In genomic region chr1:136725242-136725641, GRCm38 (mm10) we compare ENCODE assay signal across 30 mouse cellular contexts.
DNase-seq lines count a peak whose midpoint lies in the region; ATAC-seq and TF ChIP-seq lines count a peak whose summit lies in the region.
"Had no signal": no experiment of that assay in that cellular context is flagged by ENCODE, and none has a peak within 500 bp of the region (broad histone marks: within the 10 kb centered on the region; RNA-seq: fewer than 3 reads in every experiment).

No protein-coding gene starts in this region.

- no peak overlapping the region for H3K4me2 ChIP-seq in lung, embryonic 14.5 days
- no peak overlapping the region for H3K4me2 ChIP-seq in midbrain, embryonic 11.5 days
- H3K4me2 ChIP-seq in embryonic facial prominence, embryonic 15.5 days (replicated peaks) = no peak overlapping the region
- H3K4me2 ChIP-seq: embryonic facial prominence, embryonic 12.5 days; intestine, embryonic 15.5 days; neural tube, embryonic 12.5 days had no signal

- H3K4me3 ChIP-seq in lung, embryonic 14.5 days (ENCODE audit: low read depth, low read length) = no peak overlapping the region
- no peak overlapping the region for H3K4me3 ChIP-seq in midbrain, embryonic 11.5 days (ENCODE audit: low read depth, low read length)
- no peak overlapping the region for H3K4me3 ChIP-seq in midbrain, embryonic 10.5 days
- no peak overlapping the region for H3K4me3 ChIP-seq in embryonic facial prominence, embryonic 15.5 days (replicated peaks)
- H3K4me3 ChIP-seq: embryonic facial prominence, embryonic 12.5 days; erythroblast, embryonic 14.5 days; intestine, embryonic 15.5 days; neural tube, embryonic 12.5 days had no signal

- no peak for TF ChIP-seq CTCF in lung, embryonic 14.5 days (IDR thresholded peaks at IDR 0.05; ENCODE audit: low read depth)

- no peaks in the 10 kb centered on the region for H3K36me3 ChIP-seq in lung, embryonic 14.5 days (ENCODE audit: insufficient read depth)
- H3K36me3 ChIP-seq in midbrain, embryonic 11.5 days (ENCODE audit: control insufficient read depth, insufficient read depth, low read length) = no peaks in the 10 kb centered on the region
- H3K36me3 ChIP-seq in midbrain, embryonic 10.5 days = no peaks in the 10 kb centered on the region
- no peaks in the 10 kb centered on the region for H3K36me3 ChIP-seq in embryonic facial prominence, embryonic 15.5 days
- H3K36me3 ChIP-seq: embryonic facial prominence, embryonic 12.5 days; intestine, embryonic 15.5 days; neural tube, embryonic 12.5 days had no signal

- ATAC-seq in lung, embryonic 14.5 days (ENCODE audit: insufficient read depth) = peak; percentile 60; the same call in 1 of the 2 replicates
- no peak for ATAC-seq in midbrain, embryonic 11.5 days (ENCODE audit: low FRiP score)
- peak; percentile 77; the same call in 1 of the 2 replicates for ATAC-seq in embryonic facial prominence, embryonic 15.5 days (ENCODE audit: insufficient number of reproducible peaks, low FRiP score, low TSS enrichment, low read depth)
- ATAC-seq: forebrain, embryonic 16.5 days; hindbrain, postnatal 0 days; intestine, embryonic 15.5 days; midbrain, embryonic 16.5 days had no signal

- peak; percentile 42 for DNase-seq in lung, embryonic 14.5 days
- DNase-seq in lung, postnatal 10 days = no peak
- peak; percentile 47 for DNase-seq in midbrain, embryonic 11.5 days (ENCODE audit: low spot score, missing footprints)
- no peak for DNase-seq in midbrain, embryonic 10.5 days (ENCODE audit: low spot score)
- no peak for DNase-seq in testis, postnatal 14 days (ENCODE audit: low spot score)
- DNase-seq: adrenal gland, postnatal 10 days; B cell, adult 2 months; cerebellum, adult 11 months; cerebellum, adult 9-10 months; cerebellum, postnatal 36 days; gastrocnemius, postnatal 10 days; heart, postnatal 14 days; kidney, adult 2 months; kidney, postnatal 36 days; liver; right cerebral cortex, postnatal 4 days; thymus, adult 2 months; thymus, postnatal 4 days had no signal

- H3K27ac ChIP-seq in lung, embryonic 14.5 days (ENCODE audit: low read depth) = no peak overlapping the region
- H3K27ac ChIP-seq in midbrain, embryonic 11.5 days (ENCODE audit: low read depth, low read length) = no peak overlapping the region
- no peak overlapping the region for H3K27ac ChIP-seq in midbrain, embryonic 10.5 days (replicated peaks)
- no peak overlapping the region for H3K27ac ChIP-seq in embryonic facial prominence, embryonic 15.5 days (replicated peaks)
- H3K27ac ChIP-seq: embryonic facial prominence, embryonic 12.5 days; hindbrain, postnatal 0 days; intestine, embryonic 15.5 days; liver, embryonic 14.5 days; macrophage; neural tube, embryonic 12.5 days; stomach, postnatal 0 days had no signal

- no peaks in the 10 kb centered on the region for H3K4me1 ChIP-seq in lung, embryonic 14.5 days (ENCODE audit: insufficient read depth)
- H3K4me1 ChIP-seq in midbrain, embryonic 11.5 days (ENCODE audit: control insufficient read depth, insufficient read depth, low read length) = peaks cover 8% of the 10 kb centered on the region
- H3K4me1 ChIP-seq in midbrain, embryonic 10.5 days = peaks cover 17% of the 10 kb centered on the region
- no peaks in the 10 kb centered on the region for H3K4me1 ChIP-seq in embryonic facial prominence, embryonic 15.5 days
- H3K4me1 ChIP-seq: embryonic facial prominence, embryonic 12.5 days had no signal

- 20% methylated on average over 4 of the region's 4 CpGs for WGBS in lung, embryonic 14.5 days
- 77% methylated on average over 4 of the region's 4 CpGs for WGBS in midbrain, embryonic 11.5 days
- 73% methylated on average over 4 of the region's 4 CpGs for WGBS in midbrain, embryonic 10.5 days
- 41% methylated on average over 4 of the region's 4 CpGs for WGBS in embryonic facial prominence, embryonic 15.5 days

- H3K27me3 ChIP-seq in lung, embryonic 14.5 days (ENCODE audit: insufficient read depth, low read length) = no peaks in the 10 kb centered on the region
- H3K27me3 ChIP-seq in midbrain, embryonic 11.5 days (ENCODE audit: control insufficient read depth, insufficient read depth, low read length) = no peaks in the 10 kb centered on the region
- H3K27me3 ChIP-seq in midbrain, embryonic 10.5 days (ENCODE audit: low read depth, poor library complexity, severe bottlenecking) = no peaks in the 10 kb centered on the region
- no peaks in the 10 kb centered on the region for H3K27me3 ChIP-seq in embryonic facial prominence, embryonic 15.5 days
- H3K27me3 ChIP-seq: CH12.LX; embryonic facial prominence, embryonic 12.5 days; intestine, embryonic 15.5 days had no signal

- no peaks in the 10 kb centered on the region for H3K9me3 ChIP-seq in lung, embryonic 14.5 days (ENCODE audit: low read depth, low read length)
- no peaks in the 10 kb centered on the region for H3K9me3 ChIP-seq in midbrain, embryonic 11.5 days (ENCODE audit: control insufficient read depth, low read length)
- no peaks in the 10 kb centered on the region for H3K9me3 ChIP-seq in midbrain, embryonic 10.5 days (replicated peaks)
- no peaks in the 10 kb centered on the region for H3K9me3 ChIP-seq in embryonic facial prominence, embryonic 15.5 days (replicated peaks)
- H3K9me3 ChIP-seq: embryonic facial prominence, embryonic 12.5 days; intestine, embryonic 15.5 days; neural tube, embryonic 12.5 days had no signal

- H3K9ac ChIP-seq in lung, embryonic 14.5 days = no peak overlapping the region
- no peak overlapping the region for H3K9ac ChIP-seq in midbrain, embryonic 11.5 days (ENCODE audit: low read length)
- no peak overlapping the region for H3K9ac ChIP-seq in embryonic facial prominence, embryonic 15.5 days
- H3K9ac ChIP-seq: embryonic facial prominence, embryonic 12.5 days; intestine, embryonic 15.5 days; liver, embryonic 14.5 days; neural tube, embryonic 12.5 days had no signal

Comparison
In these comparisons a context has a peak if more than half of its experiments do, and no peak if none do; other contexts are left out.
1. DNase-seq: peak in lung, embryonic 14.5 days (single experiment) and midbrain, embryonic 11.5 days (single experiment); none in lung, postnatal 10 days (single experiment), midbrain, embryonic 10.5 days (single experiment) and testis, postnatal 14 days (single experiment).